Mouse (Mus musculus) spleen, adult 2 months (tissue): ENCODE results near the gene Tnfsf15. TPM values are rescaled to one million over a fixed set of nuclear protein-coding genes. Genes with fewer than 3 reads are reported as not detected.

Experiments
- DNase-seq, 2 experiments: peaks; one replicate each; pipeline versions ENCODE4 v3.0.0 to v3.0.0-alpha.2; 2012 to 2021; ENCODE audit warnings: low spot score in 2 of 2, low read depth in 1 of 2
- H3K27ac ChIP-seq: fragments of 200-500 bp; 2 replicates; pipeline ENCODE4 v1.5.1; 2012; ENCODE audit warnings: low read length, inconsistent platforms; ENCODE audit not compliant: insufficient read depth
- H3K27me3 ChIP-seq: fragments of 200-500 bp; 2 replicates; pipeline ENCODE4 v1.6.1; 2012; ENCODE audit warnings: mild to moderate bottlenecking, moderate library complexity, low read length, inconsistent platforms; ENCODE audit not compliant: control insufficient read depth, insufficient read depth
- H3K36me3 ChIP-seq: fragments of 200-500 bp; 2 replicates; pipeline ENCODE4 v1.6.1; 2012; ENCODE audit warnings: mild to moderate bottlenecking, low read length, inconsistent platforms; ENCODE audit not compliant: control insufficient read depth, insufficient read depth
- H3K4me1 ChIP-seq: fragments of 200-500 bp; 2 replicates; pipeline ENCODE4 v1.6.1; 2011; ENCODE audit warnings: inconsistent platforms; ENCODE audit not compliant: control insufficient read depth, insufficient read depth, insufficient read length
- H3K4me3 ChIP-seq: fragments of 200-500 bp; 2 replicates; pipeline ENCODE4 v1.5.1; 2011; ENCODE audit warnings: mild to moderate bottlenecking, inconsistent platforms; ENCODE audit not compliant: insufficient read depth, insufficient read length; ENCODE audit errors: extremely low read depth
- CTCF ChIP-seq: fragments of 200-500 bp; IDR thresholded peaks from 2 replicates; pipeline ENCODE4 v1.5.1; 2011; ENCODE audit warnings: mild to moderate bottlenecking, inconsistent platforms; ENCODE audit not compliant: insufficient read depth, insufficient read length, insufficient replicate concordance; ENCODE audit errors: extremely low read depth
- POLR2A ChIP-seq: fragments of 200-500 bp; IDR thresholded peaks from 2 replicates; pipeline ENCODE4 v1.6.1; 2011; ENCODE audit warnings: low read depth, low read length, inconsistent platforms
- WGBS: fragments of 180-500 bp; shearing (Covaris S2); methylation state at CpG from one replicate; pipeline ENCODE4 v1.1.7; 2018; 5-methylcytosine and 5-hydroxymethylcytosine counted together
- polyA plus RNA-seq: library from polyadenylated mRNA; depleted of rRNA; stranded (reverse); fragments of >200 nt; gene quantifications from 2 replicates; pipeline ENCODE4 v1.2.3, GENCODE M21; 2012; rRNA removed

Gene Tnfsf15
- 0.14 and 0.16 TPM in 2 replicates for polyA plus RNA-seq

DNA sequence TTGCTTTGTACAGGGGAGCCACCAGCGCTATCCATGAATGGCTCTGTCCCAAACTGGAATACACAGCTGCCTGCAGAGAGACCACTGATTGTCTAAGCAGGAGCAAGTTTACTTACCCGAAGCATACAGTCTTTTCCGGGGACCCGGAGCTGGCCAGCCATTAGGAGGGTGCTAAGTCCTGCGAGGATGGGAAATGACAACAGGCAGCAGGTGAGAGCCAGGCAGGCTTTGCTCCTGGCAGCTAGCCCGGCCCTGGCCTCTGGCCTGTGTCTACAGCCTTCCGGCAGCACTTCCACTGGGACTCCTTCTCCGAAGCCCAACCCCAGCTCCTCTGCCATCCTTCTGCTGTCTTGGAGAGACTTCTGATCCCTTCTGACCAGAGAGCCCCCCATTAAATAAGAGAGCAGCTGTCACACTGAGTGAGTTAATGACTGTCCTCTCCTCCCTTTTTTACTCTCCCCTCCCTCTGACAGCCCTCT lies at the start of gene Tnfsf15:
Tnfsf15 (minus strand) TSS at position 421 of the 479 bp plus-strand sequence.
- H3K4me3 ChIP-seq, result no peak within 1 kb of the TSS
- WGBS, result 73% methylated on average over 8 of the region's 8 CpGs
- no peaks in the 10 kb centered on the region for H3K27me3 ChIP-seq
- no peak within 1 kb of the TSS for H3K27ac ChIP-seq
- no peak for DNase-seq
- H3K36me3 ChIP-seq, result no peaks in the 10 kb centered on the region
- TF ChIP-seq POLR2A, result no peak
- no peaks in the 10 kb centered on the region for H3K4me1 ChIP-seq

DNA sequence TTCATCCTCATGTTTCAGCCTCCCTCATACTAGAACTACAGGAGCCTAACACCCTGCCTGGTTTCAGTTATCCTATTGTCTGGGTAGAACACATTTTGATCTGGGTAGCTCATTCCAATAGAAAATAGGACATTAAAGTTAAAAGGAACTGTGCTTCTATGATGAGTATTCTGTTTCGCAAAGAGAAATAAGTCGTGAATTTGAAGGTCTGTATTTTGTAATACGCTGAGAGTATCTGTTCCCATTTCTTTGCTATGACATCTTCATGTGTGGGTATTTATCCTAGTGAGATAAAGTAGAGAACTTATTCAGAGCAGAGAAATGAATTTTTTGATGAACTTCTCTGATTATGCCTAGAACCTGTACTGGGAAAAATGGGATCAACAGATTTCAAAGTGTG lies 47.4 kb upstream of the Tnfsf15 start:
- no peaks in the 10 kb centered on the region for H3K4me1 ChIP-seq
- H3K27me3 ChIP-seq, result no peaks in the 10 kb centered on the region
- 82% methylated on average over 3 of the region's 3 CpGs for WGBS
- H3K27ac ChIP-seq, result no peak overlapping the region
- no peak for DNase-seq
- TF ChIP-seq POLR2A, result no peak
- H3K36me3 ChIP-seq, result no peaks in the 10 kb centered on the region
- H3K4me3 ChIP-seq, result no peak overlapping the region

- Histone ChIP-seq H3K27me3 (no peaks in the 10 kb centered on the region), H3K4me3 (no peak overlapping the region), H3K27ac (no peak overlapping the region), H3K4me1 (no peaks in the 10 kb centered on the region), H3K36me3 (no peaks in the 10 kb centered on the region)
- 73% methylated on average over 2 of the region's 2 CpGs for WGBS
- TF ChIP-seq POLR2A, result no peak
- no peak for TF ChIP-seq CTCF
- DNase-seq, result no peak
Measured at GRCm38 (mm10) chr4:63785466-63785865, 40.6 kb upstream of the Tnfsf15 start.

GRCm38 (mm10) chr4:63783826-63784225 lies 38.9 kb upstream of the Tnfsf15 start:
- Histone ChIP-seq H3K27me3 (no peaks in the 10 kb centered on the region), H3K27ac (no peak overlapping the region), H3K4me3 (no peak overlapping the region), H3K4me1 (no peaks in the 10 kb centered on the region), H3K36me3 (no peaks in the 10 kb centered on the region)
- no peak for TF ChIP-seq CTCF
- TF ChIP-seq POLR2A, result no peak
- 93% methylated on average over 5 of the region's 5 CpGs for WGBS
- no peak for DNase-seq

DNA sequence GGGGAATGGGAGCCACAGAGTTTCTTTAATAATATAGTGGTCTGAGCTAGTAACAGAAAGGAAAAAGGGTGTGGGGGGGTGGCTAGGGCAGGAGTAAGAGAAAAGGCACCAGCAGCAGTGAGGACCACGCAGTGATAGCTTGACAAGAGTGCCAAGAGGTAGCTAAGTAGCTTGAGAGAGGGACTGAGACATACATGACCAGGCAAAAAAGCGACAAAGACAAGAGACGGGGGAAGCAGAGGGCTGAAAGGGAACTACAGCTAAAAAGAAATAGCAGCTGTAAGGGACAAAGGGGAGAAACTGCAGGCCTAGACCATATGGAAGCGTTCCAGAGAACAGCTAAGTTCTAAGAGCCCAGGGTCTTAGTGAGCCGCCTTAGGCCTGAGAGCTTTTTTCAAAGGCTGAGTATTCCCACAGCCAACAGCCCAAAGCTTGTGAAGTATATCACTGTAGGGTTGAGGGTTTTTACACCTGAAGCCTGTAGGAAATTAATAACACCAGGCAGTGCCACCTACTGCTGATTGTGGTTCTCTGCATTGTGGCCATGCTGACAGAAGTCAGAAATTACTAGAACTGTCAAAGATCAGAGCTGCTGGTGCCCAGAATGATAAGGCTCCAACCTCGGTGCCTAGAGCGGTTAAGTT lies 38.2 kb upstream of the Tnfsf15 start:
- Histone ChIP-seq H3K4me1 (no peaks in the 10 kb centered on the region), H3K36me3 (no peaks in the 10 kb centered on the region), H3K4me3 (no peak overlapping the region), H3K27me3 (no peaks in the 10 kb centered on the region), H3K27ac (no peak overlapping the region)
- TF ChIP-seq CTCF, result no peak
- no peak for TF ChIP-seq POLR2A
- DNase-seq, result no peak
- WGBS, result 70% methylated on average over 7 of the region's 7 CpGs

DNA sequence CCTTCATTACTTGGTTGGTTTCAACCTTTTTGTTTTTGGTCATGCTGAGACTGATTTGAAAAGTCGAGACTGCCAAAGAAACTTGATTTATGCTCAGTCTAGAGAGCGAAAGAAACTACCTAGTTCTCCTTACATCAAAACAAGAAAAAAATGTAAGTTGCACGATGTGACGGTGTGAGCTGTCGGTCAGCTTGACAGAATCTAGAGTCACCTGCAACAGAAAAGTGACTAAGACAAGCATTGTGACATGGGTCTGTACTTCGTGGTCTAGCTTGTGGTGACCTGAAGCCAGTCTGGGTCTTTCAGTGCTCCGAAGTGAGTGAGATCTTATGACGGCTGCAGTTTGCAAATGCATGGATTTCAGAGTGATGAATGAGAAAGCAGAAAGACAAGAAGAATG lies 32.3 kb upstream of the Tnfsf15 start:
- DNase-seq, result no peak
- Histone ChIP-seq H3K27ac (no peak overlapping the region), H3K36me3 (no peaks in the 10 kb centered on the region), H3K4me3 (no peak overlapping the region), H3K4me1 (no peaks in the 10 kb centered on the region), H3K27me3 (no peaks in the 10 kb centered on the region)
- TF ChIP-seq CTCF (no peak), POLR2A (no peak)
- whole genome bisulfite sequencing, result 76% methylated on average over 8 of the region's 8 CpGs

DNA sequence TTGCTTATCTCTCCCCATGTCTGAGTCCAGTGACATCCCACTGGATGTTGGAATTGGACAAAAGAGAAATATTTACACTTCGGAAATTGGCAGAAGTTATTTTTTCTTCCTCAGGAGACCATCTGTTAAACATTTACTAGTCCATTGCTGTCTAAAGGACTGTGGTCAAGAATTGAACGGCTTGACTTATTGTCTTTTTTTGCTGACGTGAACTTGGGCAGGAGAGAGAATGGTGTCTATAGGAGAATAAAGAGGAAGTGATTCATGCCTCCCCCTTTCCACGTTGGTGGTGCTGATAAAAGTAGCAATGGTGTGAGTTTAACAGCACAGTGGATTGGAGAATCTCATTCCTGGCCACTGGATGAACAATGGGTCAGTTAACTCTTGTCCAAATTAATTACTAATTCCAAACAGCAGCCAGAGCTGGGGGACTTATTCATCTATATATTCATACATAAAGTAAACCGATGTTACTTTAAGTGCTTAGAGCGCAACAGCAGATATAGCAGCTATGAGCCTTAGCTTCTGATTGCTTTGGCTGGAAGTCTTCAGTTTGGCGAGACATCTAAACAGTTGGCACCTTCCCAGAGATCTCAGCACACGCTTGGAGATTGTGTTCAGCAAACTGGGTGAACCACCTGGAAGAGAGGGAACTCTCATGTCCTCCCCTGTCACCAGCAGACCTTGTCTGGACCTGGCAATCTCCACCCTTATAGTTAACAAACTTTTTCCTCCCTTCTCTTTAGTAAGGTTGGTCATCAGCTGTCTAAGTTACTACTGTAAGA lies 28.6 kb upstream of the Tnfsf15 start:
- Histone ChIP-seq H3K36me3 (no peaks in the 10 kb centered on the region), H3K27me3 (no peaks in the 10 kb centered on the region), H3K4me3 (no peak overlapping the region), H3K27ac (no peak overlapping the region), H3K4me1 (no peaks in the 10 kb centered on the region)
- TF ChIP-seq CTCF (no peak), POLR2A (no peak)
- DNase-seq, result no peak
- WGBS, result 55% methylated on average over 8 of the region's 8 CpGs
